Mouse (Mus musculus): ENCODE measurements around the gene Mical2. TPM values are rescaled to one million over a fixed set of nuclear protein-coding genes. Genes with fewer than 3 reads are reported as not detected.
A peak's percentile ranks its signal among the peaks of the same experiment; 100 is the strongest.

Mical2 gene
- polyA plus RNA-seq, 1 experiment from 2014 or later = 128 TPM

GRCm38 (mm10) chr7:112387876-112388275 is 162.2 kb downstream of the Mical2 start:
- no peaks in the 10 kb centered on the region for H3K27me3 ChIP-seq (ENCODE audit: control insufficient read depth, insufficient read depth, low read length)
- no peak overlapping the region for H3K27ac ChIP-seq (ENCODE audit: low read length)
- H3K36me3 ChIP-seq (ENCODE audit: control insufficient read depth, insufficient read depth) = no peaks in the 10 kb centered on the region
- no peaks in the 10 kb centered on the region for H3K9me3 ChIP-seq (replicated peaks; ENCODE audit: control insufficient read depth, low read length)
- H3K9ac ChIP-seq (ENCODE audit: low read length) = no peak overlapping the region
- H3K4me1 ChIP-seq (ENCODE audit: control insufficient read depth, insufficient read depth, low read length) = peaks cover 20% of the 10 kb centered on the region; the same call in 1 of the 2 replicates
- ATAC-seq (replicated peaks; ENCODE audit: extremely low read depth, insufficient read depth, low FRiP score) = no peak
- H3K4me2 ChIP-seq (ENCODE audit: low read depth, low read length) = no peak overlapping the region
- WGBS = 73% methylated on average over 5 of the region's 5 CpGs
- no peak overlapping the region for H3K4me3 ChIP-seq (ENCODE audit: low read length)

- Histone ChIP-seq H3K4me2 (ENCODE audit: low read depth, low read length) (no peak overlapping the region), H3K9me3 (replicated peaks; ENCODE audit: control insufficient read depth, low read length) (no peaks in the 10 kb centered on the region), H3K4me3 (ENCODE audit: low read length) (no peak overlapping the region), H3K9ac (ENCODE audit: low read length) (no peak overlapping the region), H3K27me3 (ENCODE audit: control insufficient read depth, insufficient read depth, low read length) (no peaks in the 10 kb centered on the region), H3K4me1 (ENCODE audit: control insufficient read depth, insufficient read depth, low read length) (peaks cover 20% of the 10 kb centered on the region; the same call in 1 of the 2 replicates), H3K36me3 (ENCODE audit: control insufficient read depth, insufficient read depth) (no peaks in the 10 kb centered on the region), H3K27ac (ENCODE audit: low read length) (no peak overlapping the region)
- 67% methylated on average over 5 of the region's 5 CpGs for WGBS
- ATAC-seq (replicated peaks; ENCODE audit: extremely low read depth, insufficient read depth, low FRiP score) = no peak
Measured at GRCm38 (mm10) chr7:112388363-112388875, 162.8 kb downstream of the Mical2 start.

GRCm38 (mm10) chr7:112389611-112390251 is 164.1 kb downstream of the Mical2 start:
- Histone ChIP-seq H3K27me3 (ENCODE audit: control insufficient read depth, insufficient read depth, low read length) (no peaks in the 10 kb centered on the region), H3K9me3 (replicated peaks; ENCODE audit: control insufficient read depth, low read length) (no peaks in the 10 kb centered on the region), H3K4me3 (ENCODE audit: low read length) (no peak overlapping the region), H3K4me1 (ENCODE audit: control insufficient read depth, insufficient read depth, low read length) (peaks cover 20% of the 10 kb centered on the region; the same call in 1 of the 2 replicates), H3K36me3 (ENCODE audit: control insufficient read depth, insufficient read depth) (no peaks in the 10 kb centered on the region), H3K9ac (ENCODE audit: low read length) (no peak overlapping the region), H3K4me2 (ENCODE audit: low read depth, low read length) (no peak overlapping the region), H3K27ac (ENCODE audit: low read length) (no peak overlapping the region)
- WGBS = 52% methylated on average over 6 of the region's 6 CpGs
- no peak for ATAC-seq (replicated peaks; ENCODE audit: extremely low read depth, insufficient read depth, low FRiP score)

GRCm38 (mm10) chr7:112390252-112390936 is 164.7 kb downstream of the Mical2 start:
- Histone ChIP-seq H3K4me1 (ENCODE audit: control insufficient read depth, insufficient read depth, low read length) (peaks cover 20% of the 10 kb centered on the region; the same call in 1 of the 2 replicates), H3K36me3 (ENCODE audit: control insufficient read depth, insufficient read depth) (no peaks in the 10 kb centered on the region), H3K9me3 (replicated peaks; ENCODE audit: control insufficient read depth, low read length) (no peaks in the 10 kb centered on the region), H3K27me3 (ENCODE audit: control insufficient read depth, insufficient read depth, low read length) (no peaks in the 10 kb centered on the region), H3K4me3 (ENCODE audit: low read length) (no peak overlapping the region), H3K9ac (ENCODE audit: low read length) (no peak overlapping the region), H3K27ac (ENCODE audit: low read length) (peak overlapping the region; percentile 4; the same call in 1 of the 2 replicates), H3K4me2 (ENCODE audit: low read depth, low read length) (no peak overlapping the region)
- no peak for ATAC-seq (replicated peaks; ENCODE audit: extremely low read depth, insufficient read depth, low FRiP score)
- WGBS = 38% methylated on average over 11 of the region's 11 CpGs

- Histone ChIP-seq H3K4me1 (ENCODE audit: control insufficient read depth, insufficient read depth, low read length) (peaks cover 20% of the 10 kb centered on the region; the same call in 1 of the 2 replicates), H3K27ac (ENCODE audit: low read length) (no peak overlapping the region; the same call in 1 of the 2 replicates), H3K9ac (ENCODE audit: low read length) (0 out of 2 replicates have a peak overlapping the region, but pooled peaks have one; percentile 7), H3K27me3 (ENCODE audit: control insufficient read depth, insufficient read depth, low read length) (no peaks in the 10 kb centered on the region), H3K9me3 (replicated peaks; ENCODE audit: control insufficient read depth, low read length) (no peaks in the 10 kb centered on the region), H3K36me3 (ENCODE audit: control insufficient read depth, insufficient read depth) (no peaks in the 10 kb centered on the region), H3K4me3 (ENCODE audit: low read length) (no peak overlapping the region), H3K4me2 (ENCODE audit: low read depth, low read length) (no peak overlapping the region)
- no peak for ATAC-seq (replicated peaks; ENCODE audit: extremely low read depth, insufficient read depth, low FRiP score)
- WGBS = 34% methylated on average over 6 of the region's 6 CpGs
Measured at GRCm38 (mm10) chr7:112390937-112391605, 165.4 kb downstream of the Mical2 start.

GRCm38 (mm10) chr7:112397786-112398185 is 172.1 kb downstream of the Mical2 start:
- H3K9me3 ChIP-seq (replicated peaks; ENCODE audit: control insufficient read depth, low read length) = no peaks in the 10 kb centered on the region
- H3K9ac ChIP-seq (ENCODE audit: low read length) = no peak overlapping the region
- H3K27ac ChIP-seq (ENCODE audit: low read length) = no peak overlapping the region
- 90% methylated on average over 3 of the region's 3 CpGs for WGBS
- ATAC-seq (replicated peaks; ENCODE audit: extremely low read depth, insufficient read depth, low FRiP score) = no peak
- H3K4me3 ChIP-seq (ENCODE audit: low read length) = no peak overlapping the region
- H3K4me2 ChIP-seq (ENCODE audit: low read depth, low read length) = no peak overlapping the region
- H3K4me1 ChIP-seq (ENCODE audit: control insufficient read depth, insufficient read depth, low read length) = no peaks in the 10 kb centered on the region
- no peaks in the 10 kb centered on the region for H3K27me3 ChIP-seq (ENCODE audit: control insufficient read depth, insufficient read depth, low read length)
- H3K36me3 ChIP-seq (ENCODE audit: control insufficient read depth, insufficient read depth) = no peaks in the 10 kb centered on the region

- Histone ChIP-seq H3K27ac (ENCODE audit: low read length) (no peak overlapping the region), H3K4me1 (ENCODE audit: control insufficient read depth, insufficient read depth, low read length) (no peaks in the 10 kb centered on the region), H3K9me3 (replicated peaks; ENCODE audit: control insufficient read depth, low read length) (no peaks in the 10 kb centered on the region), H3K4me2 (ENCODE audit: low read depth, low read length) (no peak overlapping the region), H3K4me3 (ENCODE audit: low read length) (no peak overlapping the region), H3K27me3 (ENCODE audit: control insufficient read depth, insufficient read depth, low read length) (no peaks in the 10 kb centered on the region), H3K36me3 (ENCODE audit: control insufficient read depth, insufficient read depth) (no peaks in the 10 kb centered on the region), H3K9ac (ENCODE audit: low read length) (no peak overlapping the region)
- ATAC-seq (replicated peaks; ENCODE audit: extremely low read depth, insufficient read depth, low FRiP score) = 0 out of 2 replicates have a peak, but pooled peaks have one; percentile 18
- WGBS = 80% methylated on average over 7 of the region's 7 CpGs
Measured at GRCm38 (mm10) chr7:112399425-112400170, 173.9 kb downstream of the Mical2 start.

- H3K36me3 ChIP-seq (ENCODE audit: control insufficient read depth, insufficient read depth) = no peaks in the 10 kb centered on the region
- H3K4me2 ChIP-seq (ENCODE audit: low read depth, low read length) = no peak overlapping the region
- no peaks in the 10 kb centered on the region for H3K27me3 ChIP-seq (ENCODE audit: control insufficient read depth, insufficient read depth, low read length)
- no peak overlapping the region for H3K4me3 ChIP-seq (ENCODE audit: low read length)
- 41% methylated on average over 6 of the region's 6 CpGs for WGBS
- ATAC-seq (replicated peaks; ENCODE audit: extremely low read depth, insufficient read depth, low FRiP score) = peak; percentile 37; the same call in 1 of the 2 replicates
- H3K4me1 ChIP-seq (ENCODE audit: control insufficient read depth, insufficient read depth, low read length) = peaks cover 3% of the 10 kb centered on the region
- H3K9ac ChIP-seq (ENCODE audit: low read length) = no peak overlapping the region
- no peak overlapping the region for H3K27ac ChIP-seq (ENCODE audit: low read length)
- H3K9me3 ChIP-seq (replicated peaks; ENCODE audit: control insufficient read depth, low read length) = no peaks in the 10 kb centered on the region
Measured at GRCm38 (mm10) chr7:112400175-112400574, 174.5 kb downstream of the Mical2 start.

All from heart, embryonic 16.5 days (tissue).